Mouse (Mus musculus): ENCODE data around the gene Plekhj1. TPM values are rescaled to one million over a fixed set of nuclear protein-coding genes. Genes with fewer than 3 reads are reported as not detected.
A peak's percentile ranks its signal among the peaks of the same experiment; 100 is the strongest.

Plekhj1 gene
- total RNA-seq, 2 experiments from 2014 or later, result 26.8 to 30.9 TPM

DNA sequence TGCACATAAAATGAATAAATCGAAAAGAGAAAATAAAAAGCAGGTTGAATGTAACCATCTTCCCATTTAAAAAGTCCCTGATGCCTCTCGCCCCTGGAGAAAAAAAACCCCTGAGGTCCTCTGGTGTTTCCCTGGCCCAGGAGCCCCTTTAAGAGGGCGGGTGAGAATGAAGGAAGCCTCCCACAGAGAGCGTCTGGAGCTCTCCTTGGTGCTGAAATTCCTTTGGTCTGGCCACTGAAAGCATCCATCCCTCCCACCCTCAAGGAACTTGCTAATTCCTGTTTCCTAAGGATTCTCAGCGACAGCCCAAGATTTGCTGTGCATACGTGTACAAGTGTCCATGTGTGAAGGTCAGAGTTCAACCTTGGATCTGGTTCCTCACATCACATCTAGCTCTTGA, 49.8 kb downstream of the Plekhj1 start:
- peak; percentile 63 for DNase-seq

GRCm38 (mm10) chr10:80747410-80747809, 51.0 kb downstream of the Plekhj1 start:
- DNase-seq, result peak; percentile 81

Small RNA genes lying within 50 kb of the gene (microRNA-seq; reads per million reads assigned to microRNA genes)
- gene Mir1982, result 1.5 to 2.5 reads per million in 2 experiments

Other genes starting within 250 kb of the Plekhj1 start
- 10 to 100 TPM; 13.1 to 16.7 TPM for gene Rexo1, start 237.1 kb downstream of the Plekhj1 start, total RNA-seq (2021)
- gene Klf16, start 221.3 kb downstream of the Plekhj1 start, total RNA-seq (2021), result 1 to 10 TPM; 3.5 to 5.8 TPM
- gene Abhd17a, start 208.3 kb downstream of the Plekhj1 start, total RNA-seq (2021), result 10 to 100 TPM; 69.6 to 73.3 TPM
- 10 to 100 TPM; 18.4 to 23.9 TPM for gene Scamp4, start 195.8 kb downstream of the Plekhj1 start, total RNA-seq (2021)
- 1 to 10 TPM in 1 of 2 experiments, under 1 TPM in 1; 0.99 to 1.3 TPM for gene Adat3, start 195.7 kb downstream of the Plekhj1 start, total RNA-seq (2021)
- 1 to 10 TPM in 1 of 2 experiments, under 1 TPM in 1; 0.45 to 1.2 TPM for gene Gm49322, start 192.6 kb downstream of the Plekhj1 start, total RNA-seq (2021)
- 100 to 1,000 TPM; 121 to 141 TPM for gene Csnk1g2, start 175.8 kb downstream of the Plekhj1 start, total RNA-seq (2021)
- 10 to 100 TPM; 39.9 to 40.3 TPM for gene Btbd2, start 141.6 kb downstream of the Plekhj1 start, total RNA-seq (2021)
- 100 to 1,000 TPM; 142 to 160 TPM for gene Mknk2, start 120.5 kb downstream of the Plekhj1 start, total RNA-seq (2021)
- 10 to 100 TPM in 1 of 2 experiments, 1 to 10 TPM in 1; 8.6 to 13.1 TPM for gene Mob3a, start 96.6 kb downstream of the Plekhj1 start, total RNA-seq (2021)
- gene Izumo4, start 96.4 kb downstream of the Plekhj1 start, total RNA-seq (2021), result 1 to 10 TPM; 4.3 to 6.1 TPM
- 10 to 100 TPM; 27.7 to 37.1 TPM for gene Ap3d1, start 56.4 kb downstream of the Plekhj1 start, total RNA-seq (2021)
- 10 to 100 TPM; 25.9 to 46.0 TPM for gene Dot1l, start 43.4 kb downstream of the Plekhj1 start, total RNA-seq (2021)
- gene Sf3a2, start 428 bp downstream of the Plekhj1 start, total RNA-seq (2021), result 10 to 100 TPM; 31.6 to 41.3 TPM
- gene Amh, start 6.6 kb upstream of the Plekhj1 start, total RNA-seq (2021), result under 1 TPM; 0.20 to 0.52 TPM
- 100 to 1,000 TPM; 289 to 339 TPM for gene Jsrp1, start 14.9 kb upstream of the Plekhj1 start, total RNA-seq (2021)
- 100 to 1,000 TPM; 846 to 935 TPM for gene Oaz1, start 28.0 kb upstream of the Plekhj1 start, total RNA-seq (2021)
- 10 to 100 TPM; 31.9 to 32.9 TPM for gene Lingo3, start 45.4 kb upstream of the Plekhj1 start, total RNA-seq (2021)
- gene Lsm7, start 56.6 kb upstream of the Plekhj1 start, total RNA-seq (2021), result 10 to 100 TPM; 36.8 to 42.4 TPM
- 10 to 100 TPM; 30.5 to 33.0 TPM for gene Sppl2b, start 56.6 kb upstream of the Plekhj1 start, total RNA-seq (2021)
- under 1 TPM in 1 of 2 experiments, not detected in 1; 0.07 TPM for gene Tmprss9, start 73.2 kb upstream of the Plekhj1 start, total RNA-seq (2021)
- 100 to 1,000 TPM; 113 to 127 TPM for gene Timm13, start 102.3 kb upstream of the Plekhj1 start, total RNA-seq (2021)
- gene Lmnb2, start 119.6 kb upstream of the Plekhj1 start, total RNA-seq (2021), result 10 to 100 TPM; 24.0 to 28.1 TPM
- gene Gadd45b, start 131.4 kb upstream of the Plekhj1 start, total RNA-seq (2021), result 10 to 100 TPM in 1 of 2 experiments, 1 to 10 TPM in 1; 9.0 to 15.9 TPM
- gene Gng7, start 216.3 kb upstream of the Plekhj1 start, total RNA-seq (2021), result 1 to 10 TPM; 1.7 to 2.0 TPM
- gene Diras1, start 227.0 kb upstream of the Plekhj1 start, total RNA-seq (2021), result under 1 TPM; 0.27 to 0.87 TPM
- gene Slc39a3, start 238.8 kb upstream of the Plekhj1 start, total RNA-seq (2021), result 10 to 100 TPM; 11.5 to 13.3 TPM

Data from gastrocnemius, postnatal 10 days (tissue).